Mouse (Mus musculus): Measurements from ENCODE around the gene Rph3al.

The Rph3al gene

DNA sequence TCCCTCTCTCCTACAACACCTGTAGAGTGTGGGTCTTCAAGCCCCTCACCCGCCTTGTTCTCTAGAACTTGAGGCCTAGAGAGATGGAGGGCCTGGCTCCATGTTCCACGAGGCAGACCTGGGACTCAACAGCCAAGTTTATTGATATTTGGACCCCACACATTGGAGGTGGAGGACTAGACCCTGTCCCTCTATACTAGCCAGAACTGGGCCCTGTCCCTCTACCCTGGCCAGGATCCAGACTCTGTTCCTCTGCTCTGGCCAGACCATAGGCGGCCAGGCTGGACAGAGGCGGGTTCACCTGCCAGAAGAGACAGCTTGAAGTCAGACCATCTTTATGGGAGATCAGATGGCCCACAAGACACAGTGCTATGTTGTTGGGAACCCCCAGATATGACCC lies 136.9 kb downstream of the Rph3al start:
- no peak for DNase-seq

GRCm38 (mm10) chr11:75796536-75797246 lies 141.5 kb downstream of the Rph3al start:
- DNase-seq, result peak; percentile 26

GRCm38 (mm10) chr11:75796029-75796445 lies 142.2 kb downstream of the Rph3al start, which contains the start of gene Doc2b:
Gene Doc2b (minus strand): TSS chr11:75796049.
- DNase-seq, result peak; percentile 69

- no peak for DNase-seq
These were observed 142.9 kb downstream of the Rph3al start for GRCm38 (mm10) chr11:75795321-75795636.

DNA sequence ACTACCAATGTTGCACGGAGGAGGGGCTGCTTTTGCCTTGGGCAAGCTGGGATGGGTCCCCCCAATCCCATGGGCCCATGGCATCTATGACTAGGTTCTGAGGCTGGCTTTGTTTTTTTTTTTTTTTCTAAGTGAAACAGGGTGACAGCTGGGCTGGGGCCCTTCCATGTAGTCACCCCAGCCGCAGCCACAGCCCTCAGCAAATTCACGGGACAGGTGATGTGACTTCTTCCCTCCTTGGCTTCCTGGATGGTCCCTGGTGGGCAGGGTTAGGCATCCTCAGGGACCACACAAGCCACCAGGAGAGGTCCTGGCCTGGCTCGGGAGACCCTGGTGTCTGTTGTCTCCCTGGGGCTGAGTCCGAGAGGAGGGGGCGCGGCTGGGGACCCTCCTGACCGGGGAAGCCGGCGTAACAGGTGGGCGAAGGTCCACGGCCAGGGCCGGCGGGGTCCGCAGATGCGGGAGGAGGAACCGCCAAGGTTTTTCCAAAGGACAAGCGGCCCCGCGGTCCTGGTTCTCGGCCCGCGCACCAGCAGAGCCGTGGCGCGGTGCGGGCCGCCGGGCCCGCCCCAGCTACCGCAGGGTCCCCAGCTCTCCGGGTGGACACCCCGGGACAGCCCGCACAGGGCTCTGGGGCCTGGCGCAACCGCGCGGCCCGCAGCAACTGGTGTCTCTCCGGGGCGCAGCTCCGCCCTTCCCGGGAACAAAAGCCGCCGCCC lies 143.5 kb downstream of the Rph3al start:
- no peak for DNase-seq

- DNase-seq, result no peak
These were observed 144.9 kb downstream of the Rph3al start for GRCm38 (mm10) chr11:75793351-75793750.

GRCm38 (mm10) chr11:75792535-75792934 lies 145.7 kb downstream of the Rph3al start:
- DNase-seq, result no peak

DNA sequence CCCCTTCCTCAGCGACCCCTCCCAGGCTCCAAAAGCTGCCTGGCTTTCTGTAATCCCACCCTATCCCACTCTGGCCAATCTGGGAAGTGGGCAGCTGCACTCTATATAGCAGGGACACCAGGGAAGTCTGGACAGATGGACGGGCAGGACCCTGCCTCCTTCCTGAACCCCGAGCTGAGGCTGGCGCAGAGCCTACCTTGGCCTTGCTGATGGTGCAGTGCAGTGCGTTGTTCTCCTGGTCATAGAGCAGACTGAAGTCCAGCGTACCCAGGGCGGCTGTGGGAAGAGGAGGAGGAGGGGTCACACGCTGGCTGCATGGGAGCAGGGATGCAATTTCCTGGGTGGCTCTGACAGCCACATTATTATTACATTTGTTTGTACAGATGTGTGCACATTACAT lies 152.3 kb downstream of the Rph3al start:
- no peak for DNase-seq

- no peak for DNase-seq
These were observed 154.4 kb downstream of the Rph3al start for GRCm38 (mm10) chr11:75783799-75784198.

DNA sequence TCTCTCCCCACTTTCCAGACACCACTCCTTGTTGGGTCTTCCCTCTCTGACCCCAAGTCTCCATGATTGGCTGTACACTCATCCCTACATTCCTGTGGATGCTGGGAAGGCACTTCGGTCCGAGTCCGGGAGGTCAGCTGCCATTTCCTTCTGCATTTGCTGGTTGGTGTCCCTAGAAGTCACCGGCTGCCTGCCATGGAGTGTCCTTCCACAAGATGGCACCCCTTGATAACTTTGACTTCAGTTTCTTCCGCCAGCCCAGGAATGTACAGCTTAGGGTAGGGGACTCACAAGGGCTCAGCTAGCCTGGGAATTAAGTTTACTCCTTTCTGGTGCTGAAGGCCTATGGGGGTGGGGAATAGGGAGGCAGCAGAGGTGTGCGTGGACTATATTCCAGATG lies 156.3 kb downstream of the Rph3al start:
- peak; percentile 64 for DNase-seq
